Mouse (Mus musculus): ENCODE results near the gene Polr1e. TPM values are rescaled to one million over a fixed set of nuclear protein-coding genes. Genes with fewer than 3 reads are reported as not detected.

The Polr1e gene
- polyA plus RNA-seq, 1 experiment from 2014 or later: 58.6 TPM

GRCm38 (mm10) chr4:45012105-45012975 is 6.0 kb upstream of the Polr1e start, which contains the start of gene Zbtb5:
Gene Zbtb5, minus strand, starts transcription at chr4:45012412.
- Histone ChIP-seq H3K27me3 (replicated peaks; ENCODE audit: control insufficient read depth, insufficient read depth, low read length) (no peaks in the 10 kb centered on the region), H3K27ac (ENCODE audit: low read depth, low read length) (peak within 1 kb of the TSS; percentile 94), H3K9me3 (ENCODE audit: control insufficient read depth, low read length) (no peaks in the 10 kb centered on the region), H3K9ac (ENCODE audit: low read depth, low read length) (peak within 1 kb of the TSS; percentile 95), H3K4me1 (replicated peaks; ENCODE audit: control insufficient read depth, insufficient read depth, low read length) (peaks cover 16% of the 10 kb centered on the region; the same call in 1 of the 2 replicates), H3K36me3 (ENCODE audit: control insufficient read depth, insufficient read depth, low read length) (no peaks in the 10 kb centered on the region), H3K4me3 (ENCODE audit: low read depth, low read length) (peak within 1 kb of the TSS; percentile 84), H3K4me2 (peak within 1 kb of the TSS; percentile 94)
- DNase-seq (ENCODE audit: low spot score) (peak; percentile 97), ATAC-seq (replicated peaks; ENCODE audit: low FRiP score) (peak; percentile 98)
- WGBS: under 1% methylated on average over 62 of the region's 63 CpGs

DNA sequence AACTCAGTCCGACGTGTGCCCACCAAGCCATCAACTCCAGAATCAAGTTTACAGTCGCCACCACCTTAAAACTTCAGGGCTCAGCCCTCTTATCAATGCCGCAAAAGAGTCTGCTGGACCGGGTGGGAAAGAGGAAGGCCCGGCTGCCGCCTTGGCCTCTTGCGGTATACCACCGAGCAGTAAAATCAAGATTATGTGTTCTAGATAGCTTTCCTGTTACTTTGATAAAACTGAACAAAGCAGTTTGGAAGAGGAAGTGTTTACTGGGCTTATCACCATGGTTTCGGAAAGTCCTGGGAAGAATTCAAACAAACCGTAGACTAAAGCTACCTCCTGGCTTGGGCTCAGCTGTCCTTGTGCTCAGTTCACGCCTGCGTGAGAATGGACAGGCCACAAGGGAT is 5.4 kb upstream of the Polr1e start:
- under 1% methylated on average over 13 of the region's 13 CpGs for whole genome bisulfite sequencing
- Histone ChIP-seq H3K4me1 (replicated peaks; ENCODE audit: control insufficient read depth, insufficient read depth, low read length) (peaks cover 18% of the 10 kb centered on the region; the same call in 1 of the 2 replicates), H3K4me2 (peak overlapping the region; percentile 70), H3K4me3 (ENCODE audit: low read depth, low read length) (peak overlapping the region; percentile 70), H3K9ac (ENCODE audit: low read depth, low read length) (peak overlapping the region; percentile 75), H3K9me3 (ENCODE audit: control insufficient read depth, low read length) (no peaks in the 10 kb centered on the region), H3K27me3 (replicated peaks; ENCODE audit: control insufficient read depth, insufficient read depth, low read length) (no peaks in the 10 kb centered on the region), H3K36me3 (ENCODE audit: control insufficient read depth, insufficient read depth, low read length) (no peaks in the 10 kb centered on the region), H3K27ac (ENCODE audit: low read depth, low read length) (peak overlapping the region; percentile 92)
- ATAC-seq (replicated peaks; ENCODE audit: low FRiP score) (no peak), DNase-seq (ENCODE audit: low spot score) (no peak)

DNA sequence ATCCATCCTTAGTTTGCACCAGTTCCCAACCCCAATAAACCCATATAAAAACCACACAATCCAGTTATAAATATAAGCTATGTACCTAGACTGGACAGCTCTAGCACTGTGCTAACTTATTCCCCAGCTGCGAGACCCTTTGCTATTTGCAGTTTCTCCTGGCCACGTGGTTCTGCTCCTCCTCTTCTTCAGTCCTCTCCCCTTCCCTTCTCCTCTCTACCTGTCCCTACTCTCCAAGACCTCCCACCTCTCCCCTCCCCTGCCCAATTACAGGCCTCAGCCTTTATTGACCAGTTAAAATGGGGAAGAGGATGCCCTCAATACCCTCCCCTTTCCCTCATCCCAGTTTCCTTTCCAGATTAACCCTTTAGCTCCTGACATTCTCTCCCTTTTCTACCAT is 4.8 kb upstream of the Polr1e start:
- H3K9me3 ChIP-seq (ENCODE audit: control insufficient read depth, low read length): no peaks in the 10 kb centered on the region
- DNase-seq (ENCODE audit: low spot score) (no peak), ATAC-seq (replicated peaks; ENCODE audit: low FRiP score) (no peak)
- H3K4me2 ChIP-seq: peak overlapping the region; percentile 70
- H3K36me3 ChIP-seq (ENCODE audit: control insufficient read depth, insufficient read depth, low read length): no peaks in the 10 kb centered on the region
- H3K9ac ChIP-seq (ENCODE audit: low read depth, low read length): peak overlapping the region; percentile 75
- WGBS: 2% methylated on average over 2 of the region's 2 CpGs
- H3K27me3 ChIP-seq (replicated peaks; ENCODE audit: control insufficient read depth, insufficient read depth, low read length): no peaks in the 10 kb centered on the region
- H3K4me3 ChIP-seq (ENCODE audit: low read depth, low read length): peak overlapping the region; percentile 70
- H3K27ac ChIP-seq (ENCODE audit: low read depth, low read length): peak overlapping the region; percentile 92
- peaks cover 19% of the 10 kb centered on the region; the same call in 1 of the 2 replicates for H3K4me1 ChIP-seq (replicated peaks; ENCODE audit: control insufficient read depth, insufficient read depth, low read length)

DNA sequence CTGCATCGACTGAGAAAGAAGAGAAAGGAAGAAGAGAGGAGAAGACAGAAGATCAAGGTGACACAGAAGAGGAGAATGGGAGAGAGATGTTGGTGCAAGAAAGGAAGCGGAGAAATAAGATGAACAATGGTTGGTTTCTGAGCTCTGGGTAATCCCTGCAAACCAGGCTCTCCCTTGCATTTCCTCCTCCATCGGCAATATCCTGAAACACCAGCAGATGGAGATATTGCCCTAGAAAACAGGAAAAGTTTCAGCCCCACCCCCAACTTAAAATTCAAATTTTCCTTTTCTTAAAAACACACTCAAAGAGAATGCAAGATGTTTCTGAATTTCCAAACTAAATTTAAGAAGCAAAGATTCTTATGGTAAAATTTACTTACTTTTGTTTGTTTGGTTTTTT is 2.8 kb upstream of the Polr1e start:
- H3K36me3 ChIP-seq (ENCODE audit: control insufficient read depth, insufficient read depth, low read length): no peaks in the 10 kb centered on the region
- H3K9ac ChIP-seq (ENCODE audit: low read depth, low read length): no peak overlapping the region
- H3K27ac ChIP-seq (ENCODE audit: low read depth, low read length): no peak overlapping the region
- peaks cover 28% of the 10 kb centered on the region for H3K4me1 ChIP-seq (replicated peaks; ENCODE audit: control insufficient read depth, insufficient read depth, low read length)
- 10% methylated on average over 3 of the region's 3 CpGs for WGBS
- DNase-seq (ENCODE audit: low spot score): no peak
- no peaks in the 10 kb centered on the region for H3K27me3 ChIP-seq (replicated peaks; ENCODE audit: control insufficient read depth, insufficient read depth, low read length)
- ATAC-seq (replicated peaks; ENCODE audit: low FRiP score): no peak
- H3K4me2 ChIP-seq: no peak overlapping the region
- H3K4me3 ChIP-seq (ENCODE audit: low read depth, low read length): no peak overlapping the region
- H3K9me3 ChIP-seq (ENCODE audit: control insufficient read depth, low read length): no peaks in the 10 kb centered on the region

- DNase-seq (ENCODE audit: low spot score) (no peak), ATAC-seq (replicated peaks; ENCODE audit: low FRiP score) (0 out of 2 replicates have a peak, but pooled peaks have one; percentile 28)
- Histone ChIP-seq H3K36me3 (ENCODE audit: control insufficient read depth, insufficient read depth, low read length) (peaks cover 2% of the 10 kb centered on the region; the same call in 1 of the 2 replicates), H3K9ac (ENCODE audit: low read depth, low read length) (peak overlapping the region; percentile 76), H3K4me2 (peak overlapping the region; percentile 85), H3K9me3 (ENCODE audit: control insufficient read depth, low read length) (no peaks in the 10 kb centered on the region), H3K27me3 (replicated peaks; ENCODE audit: control insufficient read depth, insufficient read depth, low read length) (no peaks in the 10 kb centered on the region), H3K4me3 (ENCODE audit: low read depth, low read length) (peak overlapping the region; percentile 83), H3K4me1 (replicated peaks; ENCODE audit: control insufficient read depth, insufficient read depth, low read length) (peaks cover 17% of the 10 kb centered on the region), H3K27ac (ENCODE audit: low read depth, low read length) (no peak overlapping the region)
- 4% methylated on average over 14 of the region's 14 CpGs for WGBS
These were observed 626 bp downstream of the Polr1e start for GRCm38 (mm10) chr4:45019009-45019408.

DNA sequence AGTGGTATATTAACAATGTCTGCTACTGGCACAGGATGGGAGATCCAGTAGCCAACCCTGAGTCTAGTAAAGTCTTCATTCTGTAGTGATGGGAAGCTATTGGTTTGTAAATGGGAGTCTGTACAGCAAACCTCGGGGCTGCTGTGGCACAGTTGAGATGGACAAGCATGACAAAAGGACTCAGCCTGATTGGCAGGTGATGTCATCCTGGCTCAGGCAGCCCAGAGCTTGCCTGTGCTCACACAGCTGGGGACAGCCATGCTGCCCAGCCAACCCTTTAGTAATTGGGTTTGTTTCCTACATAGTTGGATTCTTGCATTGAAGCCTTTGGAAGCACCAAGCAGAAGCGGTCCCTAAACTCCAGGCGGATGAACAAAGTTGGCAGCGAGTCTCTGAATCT is 8.1 kb downstream of the Polr1e start:
- Histone ChIP-seq H3K4me2 (no peak overlapping the region), H3K36me3 (ENCODE audit: control insufficient read depth, insufficient read depth, low read length) (peaks cover 35% of the 10 kb centered on the region), H3K9me3 (ENCODE audit: control insufficient read depth, low read length) (no peaks in the 10 kb centered on the region), H3K4me3 (ENCODE audit: low read depth, low read length) (no peak overlapping the region), H3K27me3 (replicated peaks; ENCODE audit: control insufficient read depth, insufficient read depth, low read length) (no peaks in the 10 kb centered on the region), H3K4me1 (replicated peaks; ENCODE audit: control insufficient read depth, insufficient read depth, low read length) (no peaks in the 10 kb centered on the region), H3K9ac (ENCODE audit: low read depth, low read length) (no peak overlapping the region), H3K27ac (ENCODE audit: low read depth, low read length) (no peak overlapping the region)
- 92% methylated on average over 4 of the region's 4 CpGs for WGBS
- no peak for DNase-seq (ENCODE audit: low spot score)
- ATAC-seq (replicated peaks; ENCODE audit: low FRiP score): no peak

- peaks cover 28% of the 10 kb centered on the region for H3K36me3 ChIP-seq (ENCODE audit: control insufficient read depth, insufficient read depth, low read length)
- H3K9me3 ChIP-seq (ENCODE audit: control insufficient read depth, low read length): no peaks in the 10 kb centered on the region
- no peaks in the 10 kb centered on the region for H3K4me1 ChIP-seq (replicated peaks; ENCODE audit: control insufficient read depth, insufficient read depth, low read length)
- WGBS: 63% methylated on average over 9 of the region's 9 CpGs
- DNase-seq (ENCODE audit: low spot score) (no peak), ATAC-seq (replicated peaks; ENCODE audit: low FRiP score) (no peak)
- no peak overlapping the region for H3K9ac ChIP-seq (ENCODE audit: low read depth, low read length)
- no peak overlapping the region for H3K4me3 ChIP-seq (ENCODE audit: low read depth, low read length)
- no peaks in the 10 kb centered on the region for H3K27me3 ChIP-seq (replicated peaks; ENCODE audit: control insufficient read depth, insufficient read depth, low read length)
- no peak overlapping the region for H3K27ac ChIP-seq (ENCODE audit: low read depth, low read length)
- no peak overlapping the region for H3K4me2 ChIP-seq
These were observed 14.2 kb downstream of the Polr1e start for GRCm38 (mm10) chr4:45032586-45032985.

GRCm38 (mm10) chr4:45034693-45035628 is 16.6 kb downstream of the Polr1e start:
- Histone ChIP-seq H3K4me3 (ENCODE audit: low read depth, low read length) (no peak overlapping the region), H3K27me3 (replicated peaks; ENCODE audit: control insufficient read depth, insufficient read depth, low read length) (no peaks in the 10 kb centered on the region), H3K4me2 (no peak overlapping the region), H3K9me3 (ENCODE audit: control insufficient read depth, low read length) (no peaks in the 10 kb centered on the region), H3K36me3 (ENCODE audit: control insufficient read depth, insufficient read depth, low read length) (peaks cover 16% of the 10 kb centered on the region), H3K4me1 (replicated peaks; ENCODE audit: control insufficient read depth, insufficient read depth, low read length) (no peaks in the 10 kb centered on the region), H3K9ac (ENCODE audit: low read depth, low read length) (no peak overlapping the region), H3K27ac (ENCODE audit: low read depth, low read length) (no peak overlapping the region)
- DNase-seq (ENCODE audit: low spot score) (no peak), ATAC-seq (replicated peaks; ENCODE audit: low FRiP score) (no peak)
- WGBS: 72% methylated on average over 16 of the region's 16 CpGs
